Mouse (Mus musculus) embryonic facial prominence, embryonic 11.5 days (tissue): ENCODE measurements around the gene Oaz2. TPM values are rescaled to one million over a fixed set of nuclear protein-coding genes. Genes with fewer than 3 reads are reported as not detected.
"Not testable (repeated sequence)": the region's sequence is repeated elsewhere in the genome, so short reads cannot be mapped to it uniquely, and the experiment has no call there.

Source experiments
- ATAC-seq: fragments of 200-750 bp; cut with Nextera tagmentation; replicated peaks from 2 replicates; pipeline ENCODE4 v1.8.0; 2017; ENCODE audit warnings: low read depth; ENCODE audit not compliant: insufficient number of reproducible peaks, low FRiP score, low TSS enrichment
- DNase-seq: peaks from one replicate; pipeline ENCODE4 v3.0.0-alpha.2; 2015; ENCODE audit warnings: low spot score
- H3K27ac ChIP-seq: fragments of 300-500 bp; sonication (generic); replicated peaks from 2 replicates; pipeline ENCODE4 v1.5.1; 2014; ENCODE audit warnings: mild to moderate bottlenecking, low read depth, low read length, control low read depth
- H3K27me3 ChIP-seq: fragments of 300-500 bp; sonication (generic); 2 replicates; pipeline ENCODE4 v1.6.1; 2014; ENCODE audit warnings: mild to moderate bottlenecking, low read length, moderate library complexity, mixed read lengths; ENCODE audit not compliant: control insufficient read depth, insufficient read depth
- H3K36me3 ChIP-seq: fragments of 300-500 bp; sonication (generic); replicated peaks from 2 replicates; pipeline ENCODE4 v1.6.1; 2014; ENCODE audit warnings: low read depth, mild to moderate bottlenecking, low read length, moderate library complexity, mixed read lengths; ENCODE audit not compliant: control insufficient read depth, insufficient read depth
- H3K4me1 ChIP-seq: fragments of 300-500 bp; sonication (generic); 2 replicates; pipeline ENCODE4 v1.6.1; 2014; ENCODE audit warnings: low read length, mixed read lengths; ENCODE audit not compliant: control insufficient read depth, insufficient read depth
- H3K4me2 ChIP-seq: fragments of 300-500 bp; sonication (generic); 2 replicates; pipeline ENCODE4 v1.6.1; 2014; ENCODE audit warnings: low read depth, mild to moderate bottlenecking, control low read depth, low read length, moderate library complexity
- H3K4me3 ChIP-seq: fragments of 300-500 bp; sonication (generic); 2 replicates; pipeline ENCODE4 v1.5.1; 2014; ENCODE audit warnings: low read depth, low read length, control low read depth
- H3K9ac ChIP-seq: fragments of 300-500 bp; sonication (generic); replicated peaks from 2 replicates; pipeline ENCODE4 v1.6.1; 2014; ENCODE audit warnings: mild to moderate bottlenecking, control low read depth, low read length
- H3K9me3 ChIP-seq: fragments of 300-500 bp; sonication (generic); replicated peaks from 2 replicates; pipeline ENCODE4 v1.6.1; 2016; ENCODE audit warnings: mild to moderate bottlenecking, low read length, inconsistent platforms, mixed read lengths; ENCODE audit not compliant: control insufficient read depth
- WGBS: fragments of 180-500 bp; shearing (Covaris S2); extraction: QIAGEN DNeasy Blood & Tissue Kit; methylation state at CpG from one replicate; pipeline ENCODE4 v1.1.7; 2014; 5-methylcytosine and 5-hydroxymethylcytosine counted together
- polyA plus RNA-seq: library from polyadenylated mRNA; unstranded; fragments of >200 nt; fragmentation: Nextera tagmentation; extraction: Ambion mirVana; gene quantifications from 2 replicates; pipeline ENCODE4 v1.2.1, GENCODE M21; 2014

Oaz2 gene
- polyA plus RNA-seq, 1 experiment from 2014 or later, result 213 TPM

GRCm38 (mm10) chr9:65681634-65681940 lies 13.8 kb downstream of the Oaz2 start:
- WGBS, result 84% methylated on average over 2 of the region's 2 CpGs
- Histone ChIP-seq H3K36me3 (peaks cover 5% of the 10 kb centered on the region; the same call in 1 of the 2 replicates), H3K4me1 (no peaks in the 10 kb centered on the region; the same call in none of the 2 replicates), H3K4me2 (no peak overlapping the region), H3K27me3 (no peaks in the 10 kb centered on the region), H3K27ac (no peak overlapping the region), H3K9ac (no peak overlapping the region), H3K9me3 (no peaks in the 10 kb centered on the region), H3K4me3 (no peak overlapping the region)
- DNase-seq (no peak), ATAC-seq (no peak)

- H3K9me3 ChIP-seq, result no peaks in the 10 kb centered on the region
- 84% methylated on average over 3 of the region's 3 CpGs for WGBS
- H3K27me3 ChIP-seq, result no peaks in the 10 kb centered on the region
- ATAC-seq (no peak), DNase-seq (no peak)
- no peak overlapping the region for H3K4me3 ChIP-seq
- H3K36me3 ChIP-seq, result peaks cover 5% of the 10 kb centered on the region; the same call in 1 of the 2 replicates
- no peak overlapping the region for H3K4me2 ChIP-seq
- H3K4me1 ChIP-seq, result no peaks in the 10 kb centered on the region; the same call in none of the 2 replicates
- no peak overlapping the region for H3K9ac ChIP-seq
- no peak overlapping the region for H3K27ac ChIP-seq
Measured at GRCm38 (mm10) chr9:65682183-65682582, 14.4 kb downstream of the Oaz2 start.

- peak; percentile 56 for DNase-seq
- Histone ChIP-seq H3K36me3 (peaks cover 9% of the 10 kb centered on the region; the same call in 1 of the 2 replicates), H3K4me1 (no peaks in the 10 kb centered on the region; the same call in 1 of the 2 replicates), H3K4me2 (no peak overlapping the region), H3K27me3 (no peaks in the 10 kb centered on the region), H3K27ac (no peak overlapping the region), H3K4me3 (no peak overlapping the region), H3K9me3 (no peaks in the 10 kb centered on the region), H3K9ac (no peak overlapping the region)
- no peak for ATAC-seq
- WGBS, result 91% methylated on average over 1 of the region's 1 CpGs
Measured at GRCm38 (mm10) chr9:65682994-65683393, 15.2 kb downstream of the Oaz2 start.

- H3K27ac ChIP-seq, result no peak overlapping the region
- WGBS, result 90% methylated on average over 2 of the region's 2 CpGs
- no peak overlapping the region for H3K9ac ChIP-seq
- DNase-seq (no peak), ATAC-seq (no peak)
- no peaks in the 10 kb centered on the region for H3K9me3 ChIP-seq
- no peak overlapping the region for H3K4me2 ChIP-seq
- H3K36me3 ChIP-seq, result peaks cover 9% of the 10 kb centered on the region; the same call in 1 of the 2 replicates
- H3K4me1 ChIP-seq, result no peaks in the 10 kb centered on the region
- no peaks in the 10 kb centered on the region for H3K27me3 ChIP-seq
- H3K4me3 ChIP-seq, result no peak overlapping the region
Measured at GRCm38 (mm10) chr9:65684704-65685103, 16.9 kb downstream of the Oaz2 start.

GRCm38 (mm10) chr9:65689869-65690268 lies 22.1 kb downstream of the Oaz2 start:
- H3K36me3 ChIP-seq, H3K27me3 ChIP-seq, DNase-seq, H3K4me3 ChIP-seq, ATAC-seq, H3K27ac ChIP-seq, H3K4me1 ChIP-seq, H3K4me2 ChIP-seq, H3K9ac ChIP-seq, H3K9me3 ChIP-seq: not testable (repeated sequence)
- WGBS, result 63% methylated on average over 2 of the region's 2 CpGs

GRCm38 (mm10) chr9:65692466-65692865 lies 24.7 kb downstream of the Oaz2 start:
- ATAC-seq, result no peak
- WGBS, result 49% methylated on average over 3 of the region's 3 CpGs
- Histone ChIP-seq H3K4me2 (no peak overlapping the region), H3K36me3 (peaks cover 8% of the 10 kb centered on the region), H3K9me3 (no peaks in the 10 kb centered on the region), H3K9ac (no peak overlapping the region), H3K27ac (no peak overlapping the region), H3K27me3 (no peaks in the 10 kb centered on the region), H3K4me3 (no peak overlapping the region), H3K4me1 (no peaks in the 10 kb centered on the region)
- DNase-seq, result no peak

- peaks cover 5% of the 10 kb centered on the region for H3K36me3 ChIP-seq
- ATAC-seq (no peak), DNase-seq (no peak)
- H3K9ac ChIP-seq, result no peak overlapping the region
- H3K4me1 ChIP-seq, result no peaks in the 10 kb centered on the region
- H3K27ac ChIP-seq, result no peak overlapping the region
- 41% methylated on average over 5 of the region's 5 CpGs for WGBS
- no peak overlapping the region for H3K4me2 ChIP-seq
- no peak overlapping the region for H3K4me3 ChIP-seq
- no peaks in the 10 kb centered on the region for H3K27me3 ChIP-seq
- H3K9me3 ChIP-seq, result no peaks in the 10 kb centered on the region
Measured at GRCm38 (mm10) chr9:65692959-65693603, 25.3 kb downstream of the Oaz2 start.

- Histone ChIP-seq H3K9ac (no peak overlapping the region), H3K4me3 (no peak overlapping the region), H3K4me1 (no peaks in the 10 kb centered on the region), H3K27me3 (no peaks in the 10 kb centered on the region), H3K27ac (no peak overlapping the region), H3K4me2 (no peak overlapping the region), H3K9me3 (no peaks in the 10 kb centered on the region), H3K36me3 (peaks cover 6% of the 10 kb centered on the region)
- 84% methylated on average over 3 of the region's 3 CpGs for whole genome bisulfite sequencing
- DNase-seq, result no peak
- ATAC-seq, result no peak
Measured at GRCm38 (mm10) chr9:65695646-65696045, 27.8 kb downstream of the Oaz2 start.
